Mouse (Mus musculus) 3T3-L1 (cell line): ENCODE measurements around the gene Csrnp3.
A peak's percentile ranks its signal among the peaks of the same experiment; 100 is the strongest.
"Not testable (repeated sequence)": the region's sequence is repeated elsewhere in the genome, so short reads cannot be mapped to it uniquely, and the experiment has no call there.

ENCODE experiments used
- DNase-seq: peaks from one replicate; pipeline ENCODE4 v3.0.0-alpha.2; 2015; ENCODE audit warnings: low read depth, low spot score

Csrnp3 gene

GRCm38 (mm10) chr2:65845551-65845950 is at the start of gene Csrnp3:
Gene Csrnp3, plus strand, starts transcription at chr2:65845767.
- no peak for DNase-seq

- no peak for DNase-seq
These were observed 44.4 kb upstream of the Csrnp3 start for GRCm38 (mm10) chr2:65801054-65801709.

- DNase-seq: no peak
These were observed 39.0 kb upstream of the Csrnp3 start for GRCm38 (mm10) chr2:65806556-65806955.

DNA sequence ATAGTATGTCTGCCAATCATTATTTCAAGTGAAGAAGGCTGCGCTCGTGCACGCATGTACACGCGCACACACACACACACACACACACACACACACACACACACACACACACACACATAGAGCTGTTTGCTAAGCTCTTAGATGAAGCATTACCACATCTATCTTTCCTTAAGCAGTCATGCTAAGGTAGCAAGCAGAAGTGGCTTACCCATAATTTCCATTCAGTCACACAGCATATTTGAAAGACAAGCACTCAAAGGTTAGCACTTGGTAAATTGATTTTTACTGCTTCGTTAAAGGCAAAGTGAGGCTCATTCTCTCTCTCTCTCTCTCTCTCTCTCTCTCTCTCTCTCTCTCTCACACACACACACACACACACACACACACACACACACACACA is 34.4 kb upstream of the Csrnp3 start:
- not testable (repeated sequence) for DNase-seq

GRCm38 (mm10) chr2:65818080-65818796 is 27.3 kb upstream of the Csrnp3 start:
- DNase-seq: peak; percentile 73

DNA sequence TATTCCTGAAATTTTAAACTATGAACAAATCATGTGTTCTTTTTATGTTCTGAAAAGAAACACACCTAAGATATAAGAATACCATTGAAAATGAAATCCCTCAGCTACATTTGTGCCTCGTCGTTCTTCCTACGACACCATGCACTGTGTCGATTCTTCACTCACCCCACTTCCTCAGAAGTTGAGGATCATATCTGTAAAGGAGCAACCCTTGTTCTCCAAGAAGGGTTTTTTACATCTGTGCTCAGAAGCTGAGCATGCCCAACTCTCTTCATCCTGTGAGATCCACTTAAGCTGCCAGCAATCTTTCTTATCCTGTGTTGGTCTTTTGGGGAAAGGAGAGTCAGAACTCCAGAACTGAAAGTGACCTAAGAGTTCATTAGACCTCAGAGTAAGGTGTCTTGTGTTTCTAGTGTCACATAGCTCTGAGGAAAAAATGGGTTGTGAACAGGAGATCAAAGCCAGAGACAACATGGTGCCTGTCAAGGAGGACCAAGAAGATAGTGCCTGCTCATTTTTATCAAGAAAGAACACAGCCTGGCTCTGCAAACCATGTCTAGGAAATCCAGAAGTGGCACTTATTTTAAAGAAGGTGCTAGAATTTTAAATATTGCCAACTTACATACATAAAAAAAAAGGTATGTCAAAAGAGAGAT is 25.3 kb upstream of the Csrnp3 start:
- DNase-seq: no peak

GRCm38 (mm10) chr2:65826314-65826713 is 19.3 kb upstream of the Csrnp3 start:
- DNase-seq: no peak

- no peak for DNase-seq
These were observed 18.8 kb upstream of the Csrnp3 start for GRCm38 (mm10) chr2:65826801-65827200.

- no peak for DNase-seq
These were observed 16.9 kb upstream of the Csrnp3 start for GRCm38 (mm10) chr2:65828699-65829098.

GRCm38 (mm10) chr2:65832738-65833395 is 12.7 kb upstream of the Csrnp3 start:
- DNase-seq: no peak

DNA sequence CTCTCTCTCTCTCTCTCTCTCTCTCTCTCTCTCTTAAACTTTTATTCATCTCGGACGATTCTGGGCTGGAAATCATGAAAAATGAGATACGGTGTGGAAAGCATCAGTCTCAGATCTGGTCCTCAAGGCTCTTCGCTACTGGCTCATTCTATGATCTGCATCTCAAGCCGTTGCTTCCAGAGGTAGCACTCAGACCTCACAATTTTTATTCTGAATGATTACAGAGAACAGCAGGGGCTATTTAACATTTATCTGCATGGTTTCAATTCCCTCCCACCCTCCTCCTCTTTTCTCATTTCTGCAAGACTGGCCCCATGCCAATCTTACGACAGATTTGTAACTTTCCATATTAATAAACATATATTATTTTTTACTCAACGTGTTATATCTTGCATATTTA is 12.1 kb upstream of the Csrnp3 start:
- DNase-seq: no peak

DNA sequence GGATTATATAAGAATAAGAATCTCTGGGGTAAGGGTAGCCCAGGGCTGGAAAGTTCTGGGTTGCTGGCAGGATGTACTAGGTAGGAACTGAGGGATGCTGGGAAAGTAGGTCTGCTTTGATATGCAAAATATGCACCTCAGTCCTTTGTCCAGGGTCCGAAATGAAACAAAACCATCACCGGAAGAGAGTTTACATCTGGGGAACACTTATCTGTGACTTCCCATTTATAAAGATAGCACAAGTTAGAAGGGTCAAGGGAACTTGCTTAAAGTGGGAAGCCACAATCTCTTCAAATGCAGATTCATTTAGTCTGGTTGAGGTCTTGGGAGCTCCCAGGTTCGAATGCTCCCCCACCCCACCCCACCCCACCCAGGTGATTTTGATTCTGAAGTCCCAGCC is 4.0 kb upstream of the Csrnp3 start:
- DNase-seq: no peak

DNA sequence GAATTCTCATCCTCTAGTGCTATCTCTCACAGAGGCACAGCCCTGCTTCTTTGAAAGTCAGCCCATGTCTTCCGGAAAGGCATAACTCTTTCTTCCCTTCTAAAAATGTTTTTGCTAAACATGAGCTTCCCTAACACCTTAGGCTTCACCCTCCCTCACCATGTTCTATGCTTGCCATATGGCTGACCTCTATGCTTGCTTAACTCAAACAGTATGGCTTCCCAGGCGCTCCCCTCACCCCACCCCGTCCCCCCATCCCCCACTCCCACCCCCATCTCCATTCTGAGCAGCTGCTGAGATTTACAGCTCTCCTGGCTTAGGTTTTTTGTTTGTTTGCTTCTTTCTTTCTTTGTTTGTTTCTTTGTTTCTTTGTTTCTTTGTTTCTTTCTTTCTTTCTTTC is 3.2 kb upstream of the Csrnp3 start:
- DNase-seq: no peak

GRCm38 (mm10) chr2:65846000-65846755 is 611 bp downstream of the Csrnp3 start:
- no peak for DNase-seq

DNA sequence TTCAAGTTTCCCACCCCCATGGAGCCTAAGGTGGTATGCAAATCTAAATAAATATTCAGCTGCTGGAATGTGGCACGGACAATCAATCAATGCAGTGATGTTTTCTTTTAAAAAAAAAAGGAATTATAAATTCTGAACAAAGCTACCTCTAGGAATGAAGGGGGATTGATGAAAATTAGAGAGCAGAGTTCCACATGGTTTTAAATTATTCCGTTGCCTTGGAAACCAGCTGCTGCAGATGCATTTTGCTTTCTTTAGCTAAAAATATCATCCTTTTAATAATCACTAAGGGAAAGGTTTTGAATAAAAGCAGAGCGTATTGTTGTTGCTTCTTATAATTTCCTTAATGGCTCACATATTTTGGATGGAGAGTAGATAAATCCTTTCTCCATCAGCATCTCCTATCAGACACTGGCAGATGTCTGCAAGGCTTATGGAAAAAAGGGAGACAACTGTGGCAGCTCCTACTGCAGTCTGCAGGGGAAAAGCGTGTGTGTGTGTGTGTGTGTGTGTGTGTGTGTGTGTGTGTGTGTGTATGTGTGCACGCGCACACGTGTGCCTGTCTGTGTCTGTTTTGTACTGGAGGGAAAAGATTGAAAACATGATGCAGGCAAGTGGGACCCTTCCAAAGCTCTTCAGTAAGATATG is 2.0 kb downstream of the Csrnp3 start:
- no peak for DNase-seq

DNA sequence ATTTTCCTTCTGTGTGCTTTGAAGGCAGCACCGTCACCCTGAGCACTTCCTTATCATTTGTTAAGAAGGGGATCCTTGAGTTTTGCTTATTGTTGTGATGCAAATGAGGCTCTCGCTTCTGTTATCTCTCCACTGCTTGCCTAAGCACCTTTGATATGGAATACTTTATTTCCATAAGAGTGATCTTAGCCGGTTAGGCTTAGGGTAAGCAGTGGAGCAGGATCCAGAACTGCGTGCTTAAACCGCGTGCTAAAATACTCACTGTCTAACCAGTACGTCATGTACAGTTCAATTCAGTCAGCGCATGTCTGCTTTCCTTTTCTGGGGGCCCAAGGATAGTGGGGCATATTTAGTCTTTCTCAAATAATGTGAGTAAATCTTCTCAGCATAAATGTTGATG is 3.1 kb downstream of the Csrnp3 start:
- DNase-seq: no peak

DNA sequence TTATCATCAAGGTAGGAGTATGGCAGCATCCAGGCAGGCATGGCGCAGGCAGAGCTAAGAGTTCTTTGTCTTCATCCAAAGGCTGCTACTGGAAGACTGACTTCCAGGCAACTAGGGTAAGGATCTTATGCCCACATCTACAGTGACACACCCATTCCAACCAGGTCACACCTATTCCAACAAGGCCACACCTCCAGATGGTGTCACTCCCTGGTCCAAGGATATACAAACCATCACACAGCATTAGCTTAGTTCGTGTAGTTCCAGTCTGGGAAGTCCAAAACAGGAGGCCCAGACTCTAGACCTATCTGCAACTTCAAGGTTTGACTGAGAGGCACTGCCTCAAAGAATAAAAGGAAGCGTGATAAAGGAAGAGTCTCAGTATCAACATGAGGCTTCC is 4.7 kb downstream of the Csrnp3 start:
- not testable (repeated sequence) for DNase-seq

DNA sequence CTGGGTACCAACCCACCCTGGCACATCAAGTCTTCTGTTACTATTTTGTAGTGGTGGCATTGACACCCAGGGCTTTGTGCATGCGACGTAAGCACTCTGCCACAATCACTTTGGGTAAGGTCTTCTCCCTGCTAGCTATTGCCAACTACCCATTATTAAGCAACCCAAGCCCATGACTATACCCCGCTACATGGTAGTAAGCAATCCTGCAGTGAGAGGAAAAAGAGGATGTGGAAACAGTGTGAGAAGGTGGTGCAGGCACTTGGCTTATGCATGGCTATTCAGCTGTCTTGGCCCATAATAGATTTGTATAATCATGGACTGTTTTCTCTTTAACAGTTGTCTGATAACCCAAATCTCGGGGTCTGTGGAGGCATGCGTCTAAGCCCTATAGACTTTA is 11.2 kb downstream of the Csrnp3 start:
- DNase-seq: no peak

DNA sequence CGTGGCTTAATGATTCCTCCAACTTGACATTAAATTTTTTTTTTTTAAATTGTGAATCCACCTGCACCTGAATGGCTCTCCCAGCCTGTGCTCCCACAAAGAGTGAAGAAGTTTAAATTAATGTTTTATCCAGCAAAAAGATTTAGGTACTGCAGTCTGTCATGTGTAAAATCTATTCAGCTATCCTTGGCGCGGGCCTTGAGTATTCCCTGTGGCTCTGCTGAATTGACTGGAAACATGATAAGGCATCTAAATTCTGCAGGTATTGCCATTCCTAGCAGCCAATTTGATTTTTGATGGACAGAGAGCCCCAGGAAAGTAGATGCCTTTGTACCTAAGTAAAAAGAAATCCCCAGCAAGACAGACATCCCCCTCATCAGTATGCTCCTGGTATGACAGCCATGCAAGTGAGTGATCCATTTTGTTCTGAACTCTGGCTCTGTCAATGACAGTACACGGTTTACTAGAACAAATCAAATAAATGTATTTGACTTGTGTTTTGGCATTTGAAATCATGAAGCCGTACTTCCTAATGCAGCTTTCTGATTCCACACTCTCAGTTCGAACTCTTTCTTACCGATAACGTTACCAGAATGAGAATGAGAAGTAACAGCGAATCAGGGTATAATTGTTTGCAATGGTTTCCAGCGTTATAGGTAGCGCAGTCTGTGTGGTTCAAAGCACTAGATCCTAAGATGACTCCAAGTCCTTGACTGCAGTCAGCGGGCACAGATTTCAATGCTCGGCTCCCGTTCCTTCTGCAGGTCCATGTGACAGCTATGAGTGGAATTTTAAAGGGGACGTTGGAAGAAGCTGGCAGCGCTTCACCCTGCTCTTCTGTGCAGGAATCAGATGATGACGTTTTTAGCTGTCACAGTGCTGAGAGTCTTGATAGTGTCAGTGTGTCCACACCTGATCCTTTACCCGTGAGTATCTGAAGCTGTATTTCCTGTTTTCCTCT is 14.5 kb downstream of the Csrnp3 start:
- no peak for DNase-seq

- DNase-seq: no peak
These were observed 19.3 kb downstream of the Csrnp3 start for GRCm38 (mm10) chr2:65864778-65865339.
